Mouse (Mus musculus): ENCODE measurements around the gene D630039A03Rik.
"Not testable (repeated sequence)": the region's sequence is repeated elsewhere in the genome, so short reads cannot be mapped to it uniquely, and the experiment has no call there.

The D630039A03Rik gene

DNA sequence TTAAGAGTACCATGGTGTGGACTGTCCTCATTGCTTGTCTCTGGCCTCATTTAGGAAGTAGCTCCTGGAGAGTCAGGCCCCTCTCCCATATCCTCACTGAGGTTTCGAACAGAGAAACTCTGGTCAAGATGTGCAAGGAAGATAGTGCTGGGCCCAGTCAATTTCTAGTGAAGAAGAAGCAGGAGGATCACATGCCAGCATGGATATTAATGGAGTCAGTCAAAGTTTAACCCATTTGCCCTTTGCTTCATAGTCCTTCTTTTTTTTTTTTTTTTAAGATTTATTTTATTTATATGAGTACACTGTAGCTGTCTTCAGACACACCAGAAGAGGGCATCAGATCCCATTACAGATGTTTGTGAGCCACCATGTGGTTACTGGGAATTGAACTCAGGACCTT lies 27.1 kb downstream of the D630039A03Rik start:
- DNase-seq (ENCODE audit: low read depth, low spot score), result not testable (repeated sequence)

DNA sequence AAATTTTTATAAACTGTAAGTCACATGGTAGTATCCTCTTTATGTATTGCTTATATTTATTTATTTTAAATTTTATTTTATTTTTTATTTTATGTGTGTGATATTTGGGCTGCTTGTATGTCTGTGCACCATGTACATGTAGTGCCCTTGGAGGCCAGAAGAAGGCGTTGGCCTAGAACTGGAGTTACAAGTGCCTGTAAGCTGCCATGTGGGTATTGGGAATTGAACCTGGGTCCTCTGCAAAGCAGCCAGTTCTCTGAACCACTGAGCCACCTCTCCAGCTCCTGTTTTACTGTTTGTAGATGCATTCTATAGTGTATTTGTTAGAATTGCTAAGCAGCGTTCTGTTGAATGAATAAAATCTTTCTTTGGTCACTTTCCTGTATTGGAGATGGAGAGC lies 27.9 kb downstream of the D630039A03Rik start:
- DNase-seq (ENCODE audit: low read depth, low spot score), result no peak

DNA sequence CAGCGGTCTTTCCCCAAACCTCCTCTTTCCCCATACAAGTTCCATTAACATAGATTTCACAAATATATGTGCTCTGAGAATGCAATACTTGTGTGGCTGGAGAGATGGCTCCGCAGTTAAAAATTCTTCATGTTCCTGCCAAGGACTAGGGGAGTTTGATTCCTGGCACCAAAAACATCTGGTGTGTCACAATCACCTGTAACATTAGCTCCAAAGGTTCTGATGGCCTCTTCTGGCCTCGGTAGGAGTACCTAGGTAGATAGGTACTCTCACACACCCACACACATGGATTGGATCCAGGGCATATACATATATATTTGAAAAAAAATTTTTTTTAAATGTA lies 29.2 kb downstream of the D630039A03Rik start:
- no peak for DNase-seq (ENCODE audit: low read depth, low spot score)

DNA sequence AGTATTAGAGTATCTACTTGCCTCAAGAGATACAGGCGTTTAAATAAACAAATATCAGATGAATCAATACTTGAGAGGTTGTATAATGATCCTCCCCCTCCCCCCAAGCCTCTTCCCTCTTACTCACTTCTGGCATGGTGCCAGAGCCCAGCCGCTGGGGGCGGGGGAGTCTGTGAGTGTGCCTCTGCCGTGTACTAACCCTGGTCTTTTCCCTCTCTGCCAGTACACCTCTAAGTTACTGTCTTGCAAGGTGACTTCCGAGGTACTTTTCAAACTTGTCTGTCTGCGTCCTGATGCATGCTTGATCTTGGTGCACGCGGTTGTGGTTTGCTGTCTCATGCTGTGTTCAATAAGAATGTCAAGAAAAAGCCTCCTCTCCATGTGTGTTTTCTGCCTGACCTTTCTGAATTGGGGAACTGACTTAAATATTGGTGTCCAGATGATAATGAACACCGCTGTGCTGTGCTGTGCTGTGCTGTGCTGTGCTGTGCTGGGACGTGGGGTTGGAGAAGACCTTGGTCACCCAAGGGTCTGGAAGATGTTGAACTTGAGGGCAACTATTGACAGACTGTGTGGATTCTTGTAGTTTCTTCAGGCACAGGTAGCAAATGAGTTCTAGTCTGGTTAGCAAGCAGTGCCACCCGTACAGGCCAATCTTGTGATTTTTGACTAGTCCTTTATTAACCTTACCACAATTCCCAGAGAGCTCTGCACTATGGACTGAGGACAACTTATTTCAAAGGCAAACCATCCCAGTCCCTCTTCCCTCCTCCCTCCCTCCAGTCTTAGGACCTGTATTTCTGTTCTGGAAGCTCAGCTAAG lies 29.8 kb downstream of the D630039A03Rik start:
- peak; percentile 55 for DNase-seq (ENCODE audit: low read depth, low spot score)

DNA sequence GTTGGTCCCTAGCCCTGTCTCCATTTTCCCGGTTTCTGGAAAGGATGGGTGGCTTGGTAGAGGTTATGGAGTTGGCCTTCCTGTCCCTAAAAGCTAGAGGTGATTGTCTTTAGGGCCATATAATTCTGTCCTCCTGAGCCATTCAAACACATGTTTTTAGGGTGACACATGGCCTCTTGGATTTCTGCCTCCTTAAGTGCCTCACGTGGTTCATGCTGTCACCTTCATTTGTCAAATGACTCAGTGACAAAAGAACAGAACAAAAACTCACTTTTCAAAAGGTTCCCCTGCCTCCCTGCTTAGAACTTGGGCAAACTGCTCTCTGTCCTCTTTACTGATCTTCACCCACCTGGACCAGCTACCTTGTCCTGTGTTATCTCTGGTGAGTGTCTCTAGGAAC lies 30.9 kb downstream of the D630039A03Rik start:
- DNase-seq (ENCODE audit: low read depth, low spot score), result no peak

DNA sequence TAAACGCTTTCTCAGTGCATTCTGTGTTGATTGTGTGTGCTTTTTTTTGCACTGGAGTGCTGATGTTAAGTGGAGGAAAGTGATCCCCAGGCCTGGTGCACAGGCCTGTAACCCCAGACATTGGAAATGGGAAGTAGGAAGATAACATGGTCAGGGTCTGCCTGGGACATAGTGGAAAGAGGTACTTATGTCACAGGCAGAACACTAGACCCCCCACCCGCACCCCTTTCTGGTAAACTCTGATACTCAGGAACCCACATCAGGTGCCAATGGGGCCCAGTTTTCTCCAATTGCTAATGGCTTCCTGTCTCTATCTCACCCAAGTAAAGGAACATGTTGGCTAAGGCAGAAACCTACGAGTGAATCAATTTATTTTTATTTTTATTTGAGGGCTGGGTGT lies 31.6 kb downstream of the D630039A03Rik start:
- no peak for DNase-seq (ENCODE audit: low read depth, low spot score)

DNA sequence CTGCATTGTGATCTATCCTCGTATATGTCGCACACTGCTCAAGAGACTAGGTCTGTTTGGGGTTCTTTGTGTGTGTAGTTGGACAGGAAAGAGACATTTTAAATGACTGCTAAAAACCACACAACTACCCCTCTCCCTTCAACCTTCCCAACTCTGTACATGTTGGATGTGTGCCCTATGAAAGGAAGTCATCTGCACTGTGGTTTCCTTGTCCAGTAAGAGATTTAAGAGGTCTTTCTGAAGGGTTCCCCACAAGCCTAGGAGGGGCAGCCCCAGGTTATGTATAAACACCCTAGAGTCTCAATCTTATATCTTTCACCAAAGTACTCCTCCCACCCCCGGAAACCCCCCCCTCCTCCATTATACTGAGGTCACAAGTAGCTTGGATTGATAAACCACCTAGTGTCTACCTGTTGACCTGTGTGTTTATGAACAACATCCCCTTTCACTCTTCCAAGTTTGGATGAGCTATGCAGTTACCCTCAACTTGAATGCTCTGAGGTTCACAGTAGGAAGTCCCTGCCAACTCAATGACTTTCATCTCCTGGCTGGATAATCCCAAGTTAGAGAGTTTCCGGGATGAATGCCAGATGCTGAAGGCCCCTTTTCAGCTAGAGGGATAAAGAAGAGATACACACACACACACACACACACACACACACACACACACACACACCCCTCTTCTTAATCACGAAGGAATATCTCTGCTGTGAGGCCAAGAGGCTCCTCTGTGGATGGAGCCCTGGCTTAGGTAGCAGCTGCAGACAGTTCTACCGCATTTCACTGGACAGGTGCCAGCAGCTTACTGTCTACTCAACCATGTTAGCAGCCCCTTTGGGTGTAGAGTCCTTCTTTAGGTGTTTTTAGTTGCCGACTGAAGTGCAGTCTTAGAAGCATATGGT lies 32.3 kb downstream of the D630039A03Rik start:
- DNase-seq (ENCODE audit: low read depth, low spot score), result peak; percentile 30

DNA sequence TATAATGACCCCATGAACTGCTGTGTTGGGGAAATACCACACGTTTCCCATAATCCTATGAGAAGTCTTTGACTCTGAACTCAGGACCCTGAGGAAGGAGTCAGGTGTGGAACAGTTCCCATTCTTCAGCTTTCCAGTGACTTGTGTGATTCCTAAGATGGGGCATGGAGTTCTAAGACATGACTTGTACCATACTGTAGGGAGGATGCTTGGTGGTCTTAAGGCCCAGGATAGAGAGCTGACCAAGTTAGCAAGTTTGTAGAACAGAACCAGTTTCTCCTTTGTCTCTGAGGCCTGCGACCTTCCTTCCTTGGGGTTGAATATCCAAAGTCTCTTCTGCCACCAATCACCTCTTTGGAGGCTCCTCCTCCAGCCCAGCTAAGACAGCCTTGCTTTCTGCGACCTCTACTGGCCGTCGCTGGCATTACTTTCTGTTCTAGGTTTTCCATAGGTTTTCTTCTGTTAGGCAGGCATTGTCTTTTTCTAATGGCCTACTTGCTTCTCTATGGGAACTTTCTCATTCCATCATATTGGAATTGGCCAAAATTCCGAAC lies 36.2 kb downstream of the D630039A03Rik start:
- DNase-seq (ENCODE audit: low read depth, low spot score), result peak; percentile 85

DNA sequence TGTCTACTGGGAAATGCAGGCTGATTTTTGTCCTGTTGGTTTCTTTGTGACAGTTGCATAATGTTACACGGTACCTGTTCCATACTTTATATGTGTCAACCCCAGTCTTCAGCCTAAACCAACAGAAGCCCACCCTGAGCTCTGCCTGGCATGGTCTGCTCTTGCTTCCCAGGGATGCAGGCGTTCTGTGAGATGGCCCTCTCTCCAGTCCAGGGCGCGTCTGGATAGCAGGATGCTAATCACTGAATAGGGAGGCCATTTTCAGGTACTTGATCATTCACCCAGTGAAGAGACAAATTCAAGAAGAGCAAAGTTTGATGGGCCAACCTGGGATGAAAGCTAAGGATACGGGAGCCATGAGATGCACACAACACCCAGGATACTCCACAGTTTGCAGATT lies 37.0 kb downstream of the D630039A03Rik start:
- DNase-seq (ENCODE audit: low read depth, low spot score), result no peak

DNA sequence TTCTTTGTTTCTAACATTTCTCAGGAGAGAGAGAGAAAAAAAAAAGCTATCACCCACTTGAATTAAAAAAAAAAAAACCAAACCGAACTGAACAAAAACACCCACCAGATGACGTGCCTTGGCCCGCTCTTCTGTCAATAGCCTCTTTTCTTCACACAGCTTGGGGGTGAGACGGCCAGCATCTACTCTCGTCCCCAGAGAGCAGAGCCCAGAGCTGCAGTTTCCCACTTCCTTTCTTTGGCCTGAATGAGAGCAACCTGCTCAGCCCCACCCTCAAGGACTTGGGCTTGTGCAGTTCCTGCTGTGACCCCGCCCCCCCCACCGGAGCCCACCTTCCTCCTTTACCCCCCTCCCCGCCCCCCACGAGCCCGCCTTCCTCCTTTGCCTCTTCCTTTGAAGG lies 48.6 kb downstream of the D630039A03Rik start:
- peak; percentile 31 for DNase-seq (ENCODE audit: low read depth, low spot score)

DNA sequence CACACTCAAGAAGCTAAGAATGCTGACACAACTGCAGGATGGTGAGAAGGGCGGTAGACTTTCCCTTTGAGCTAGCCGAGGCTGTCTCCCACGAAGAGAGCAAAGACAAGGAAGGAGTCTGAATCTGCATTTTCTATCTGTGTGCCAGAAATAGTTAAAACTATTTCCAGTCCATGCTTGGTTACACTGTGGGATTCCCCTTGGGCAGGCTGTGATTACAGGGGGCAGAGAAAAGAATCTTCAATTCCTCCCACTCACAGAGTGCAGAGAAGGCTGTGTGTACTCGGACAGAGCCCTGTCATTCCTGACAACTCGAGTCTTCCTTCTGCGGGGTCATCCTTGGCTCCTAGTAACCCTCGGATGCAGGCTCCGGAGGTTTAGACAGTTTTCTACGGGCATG lies 49.1 kb downstream of the D630039A03Rik start:
- no peak for DNase-seq (ENCODE audit: low read depth, low spot score)

DNA sequence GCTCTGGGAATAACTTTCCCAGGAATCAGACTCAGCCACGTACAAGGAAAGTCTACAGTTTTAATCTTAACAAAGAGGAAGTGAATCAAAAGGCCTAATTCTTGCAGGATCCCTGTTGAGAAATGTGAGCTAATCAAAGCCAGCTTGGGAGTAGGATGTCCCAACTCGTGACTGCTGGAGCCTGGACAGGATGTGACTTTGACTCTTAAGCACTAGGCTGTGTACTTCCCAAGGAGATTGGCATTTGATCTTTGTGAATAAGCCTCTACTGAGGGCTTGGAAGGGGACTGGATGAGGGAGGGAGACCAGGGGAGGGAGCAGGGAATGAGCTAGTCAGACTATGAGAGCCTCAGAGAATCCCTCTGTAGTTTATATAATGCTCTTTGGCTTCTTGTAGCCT lies 50.0 kb downstream of the D630039A03Rik start:
- no peak for DNase-seq (ENCODE audit: low read depth, low spot score)

DNA sequence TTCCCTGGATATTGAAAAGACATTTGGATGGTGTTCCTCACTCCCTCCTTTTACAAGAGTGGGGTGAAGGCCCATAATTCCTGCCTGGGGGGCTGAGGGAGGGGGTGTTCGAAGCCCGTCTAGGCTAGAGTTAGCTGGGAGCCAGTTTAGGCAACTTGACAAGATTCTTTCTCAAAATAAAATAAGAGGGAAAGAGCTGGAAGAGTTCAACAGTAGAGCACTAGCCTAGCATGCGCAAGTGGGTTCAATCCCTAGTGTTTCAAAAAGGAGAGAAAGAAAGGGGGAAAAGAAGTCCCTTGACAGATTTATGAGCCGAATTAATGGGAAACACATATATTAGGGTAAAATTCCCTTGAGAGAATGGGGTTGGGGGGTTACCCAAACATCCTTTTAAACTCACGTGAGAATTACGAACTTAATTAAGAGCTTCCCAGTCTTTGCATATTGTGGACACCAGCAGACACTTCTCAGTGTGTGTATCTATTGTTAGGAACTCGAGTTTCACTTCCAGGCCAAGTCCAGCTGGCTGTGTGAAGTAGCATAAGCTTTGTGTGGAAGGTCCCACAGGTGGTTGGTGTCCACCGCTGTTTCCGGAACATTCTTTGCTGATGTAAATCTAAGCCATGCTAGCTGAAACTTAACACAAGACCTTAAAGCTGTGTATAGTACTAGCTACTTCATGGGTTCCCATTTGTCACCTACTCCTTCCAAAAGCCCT lies 53.7 kb downstream of the D630039A03Rik start:
- no peak for DNase-seq (ENCODE audit: low read depth, low spot score)

DNA sequence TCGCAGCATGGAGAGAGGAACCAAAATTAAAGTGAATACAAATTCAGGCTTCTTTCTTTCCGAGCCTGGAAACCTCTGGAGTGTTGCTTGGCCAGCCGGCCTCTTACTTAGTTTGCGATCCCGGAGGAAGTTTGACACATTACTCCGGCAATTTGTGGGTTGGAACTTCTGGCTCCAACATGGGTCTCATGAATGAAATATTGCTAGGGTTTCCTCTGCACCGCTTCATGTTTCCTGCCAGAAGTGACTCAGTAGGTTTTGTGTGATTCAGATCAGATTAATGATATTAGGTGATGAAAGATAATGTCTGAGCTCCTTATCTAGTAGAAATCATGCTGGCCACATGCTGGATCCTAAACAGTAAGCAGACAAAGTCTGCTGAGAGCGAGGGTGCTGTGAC lies 54.2 kb downstream of the D630039A03Rik start:
- no peak for DNase-seq (ENCODE audit: low read depth, low spot score)

DNA sequence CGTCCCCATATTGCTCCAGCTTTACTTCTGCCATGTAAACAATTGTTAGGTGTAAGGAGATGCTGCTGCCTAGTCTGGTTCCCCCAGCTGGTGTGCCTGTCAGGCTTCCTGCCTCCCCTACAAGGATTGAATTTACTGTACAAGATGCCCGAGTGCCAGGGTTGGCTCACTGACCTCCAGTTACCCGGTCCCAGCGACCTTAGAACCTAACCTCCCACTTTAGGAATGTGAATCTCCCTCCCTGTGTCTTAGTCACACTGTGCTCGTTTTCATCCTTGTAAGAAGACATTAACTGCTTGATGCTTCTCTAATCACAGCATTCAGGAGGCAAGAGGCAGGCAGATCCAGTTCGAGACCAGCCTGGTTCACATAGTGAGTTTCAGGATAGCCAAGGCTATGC lies 54.9 kb downstream of the D630039A03Rik start:
- DNase-seq (ENCODE audit: low read depth, low spot score), result no peak

DNA sequence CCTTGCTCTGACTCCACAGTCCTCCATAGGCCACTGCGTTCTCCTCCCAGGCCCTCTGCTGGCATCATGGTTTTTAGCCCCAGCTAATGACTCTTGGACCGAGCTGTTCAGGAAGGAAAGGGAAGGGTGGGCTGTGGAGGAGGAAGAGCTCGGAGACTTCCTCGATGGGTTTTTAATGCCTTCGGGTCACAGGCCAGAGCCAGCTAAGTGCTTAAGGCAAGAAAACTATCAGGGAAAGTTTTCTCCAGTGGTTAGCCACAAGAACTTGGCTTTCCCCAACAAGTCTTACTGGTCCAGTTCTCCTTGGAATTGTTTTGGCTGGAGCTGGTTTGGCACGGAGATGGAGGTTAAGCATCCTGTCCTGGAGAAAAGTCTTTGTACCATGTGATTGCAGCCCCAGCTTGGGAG lies 55.9 kb downstream of the D630039A03Rik start:
- DNase-seq (ENCODE audit: low read depth, low spot score), result no peak
